Mouse (Mus musculus): ENCODE results near the gene Cpd. TPM values are rescaled to one million over a fixed set of nuclear protein-coding genes. Genes with fewer than 3 reads are reported as not detected.
A peak's percentile ranks its signal among the peaks of the same experiment; 100 is the strongest.

Cpd gene
- polyA plus RNA-seq, 1 experiment from 2014 or later, result 6.1 TPM

DNA sequence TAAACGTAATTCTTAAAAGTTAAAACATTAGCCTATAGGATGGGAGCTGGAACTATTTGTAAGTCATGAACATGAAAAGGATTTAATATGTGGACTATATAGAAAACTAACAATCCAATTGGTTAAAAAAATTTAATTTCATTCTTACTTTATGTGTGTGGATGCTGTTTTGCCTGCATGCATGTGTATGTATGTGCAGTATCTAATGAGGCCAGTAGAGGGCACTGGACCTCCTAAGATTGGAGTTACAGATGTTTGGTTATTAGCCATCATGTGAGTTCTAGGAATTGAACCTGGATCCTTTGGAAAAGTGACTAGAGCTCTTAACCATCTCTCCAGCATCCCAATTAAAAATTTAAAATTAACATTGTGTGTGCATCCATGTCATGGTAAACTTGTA lies 57.6 kb downstream of the Cpd start:
- WGBS, result 93% methylated on average over 1 of the region's 1 CpGs
- no peak overlapping the region for H3K27ac ChIP-seq (ENCODE audit: low read length)
- no peak overlapping the region for H3K4me2 ChIP-seq (ENCODE audit: low read length)
- ATAC-seq, result no peak
- H3K36me3 ChIP-seq (ENCODE audit: control insufficient read depth, insufficient read depth, low read length), result peaks cover 14% of the 10 kb centered on the region
- no peaks in the 10 kb centered on the region for H3K9me3 ChIP-seq (replicated peaks; ENCODE audit: control insufficient read depth, low read length, poor library complexity, severe bottlenecking)
- no peak overlapping the region for H3K9ac ChIP-seq (ENCODE audit: low read depth, low read length)
- H3K4me1 ChIP-seq (ENCODE audit: control insufficient read depth, insufficient read depth, low read length), result no peaks in the 10 kb centered on the region
- no peak overlapping the region for H3K4me3 ChIP-seq (ENCODE audit: low read depth, low read length)
- no peaks in the 10 kb centered on the region for H3K27me3 ChIP-seq (ENCODE audit: control insufficient read depth, insufficient read depth, low read depth, low read length)

DNA sequence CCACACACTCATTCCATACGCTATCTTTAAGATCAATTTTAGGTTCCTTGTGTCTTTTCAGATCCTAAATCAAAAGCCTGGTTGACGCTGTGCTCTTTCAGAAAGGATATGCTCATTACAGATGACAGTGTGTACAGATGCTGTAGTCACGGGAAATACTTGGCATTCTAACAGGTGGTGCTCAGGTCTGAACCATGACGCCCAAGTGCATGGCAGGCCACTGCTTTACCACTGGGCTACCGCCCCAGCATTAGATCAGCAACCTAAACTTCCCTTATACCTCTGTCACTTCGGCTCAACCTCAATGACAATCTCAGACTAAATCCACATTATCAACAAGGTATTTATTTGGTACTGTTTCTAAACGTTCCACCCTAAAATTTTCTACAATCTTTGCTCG lies 71.3 kb downstream of the Cpd start:
- H3K27ac ChIP-seq (ENCODE audit: low read length), result no peak overlapping the region
- no peaks in the 10 kb centered on the region for H3K27me3 ChIP-seq (ENCODE audit: control insufficient read depth, insufficient read depth, low read depth, low read length)
- H3K9me3 ChIP-seq (replicated peaks; ENCODE audit: control insufficient read depth, low read length, poor library complexity, severe bottlenecking), result no peaks in the 10 kb centered on the region
- H3K9ac ChIP-seq (ENCODE audit: low read depth, low read length), result no peak overlapping the region
- H3K4me1 ChIP-seq (ENCODE audit: control insufficient read depth, insufficient read depth, low read length), result no peaks in the 10 kb centered on the region
- H3K36me3 ChIP-seq (ENCODE audit: control insufficient read depth, insufficient read depth, low read length), result peaks cover 9% of the 10 kb centered on the region; the same call in 1 of the 2 replicates
- 81% methylated on average over 8 of the region's 8 CpGs for WGBS
- no peak overlapping the region for H3K4me2 ChIP-seq (ENCODE audit: low read length)
- H3K4me3 ChIP-seq (ENCODE audit: low read depth, low read length), result no peak overlapping the region
- no peak for ATAC-seq

DNA sequence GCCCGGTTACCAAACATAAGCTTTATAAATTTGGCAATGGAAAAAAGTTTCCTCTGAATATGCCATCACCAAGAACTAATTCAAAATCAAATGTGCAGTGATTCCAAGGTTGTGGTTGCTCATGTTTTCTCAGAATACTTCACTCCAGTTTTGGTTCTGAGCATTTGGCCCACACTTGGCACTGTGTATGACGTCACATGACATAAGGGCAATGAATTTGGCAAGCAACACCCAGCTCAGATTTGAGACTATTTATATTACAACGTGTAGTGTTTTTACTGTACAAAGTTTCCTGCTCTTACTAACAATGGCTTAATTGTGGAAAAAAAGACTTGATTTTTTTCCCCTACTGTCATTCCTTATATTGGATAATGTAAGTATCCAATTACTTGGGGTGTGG lies 73.0 kb downstream of the Cpd start:
- WGBS, result 82% methylated on average over 3 of the region's 3 CpGs

DNA sequence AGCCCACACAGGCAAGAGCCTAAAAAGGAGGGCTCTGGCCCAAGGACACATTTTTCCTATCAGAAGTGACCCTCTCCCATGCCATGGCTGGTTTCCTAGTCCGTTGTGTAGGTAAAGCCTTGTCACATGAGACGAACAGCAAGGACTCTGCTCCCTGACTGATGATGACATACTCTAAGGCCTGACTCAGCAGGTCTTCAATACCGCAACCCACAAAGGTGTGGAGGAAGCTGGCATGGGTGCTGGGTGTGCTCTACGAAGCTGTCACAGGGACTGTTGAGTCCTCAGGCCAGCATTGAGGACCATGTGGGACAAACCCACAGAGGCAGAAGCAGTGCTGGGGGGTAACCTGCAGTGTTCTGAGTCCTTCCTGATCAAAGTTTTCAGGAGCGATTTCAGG lies 76.3 kb downstream of the Cpd start:
- H3K27ac ChIP-seq (ENCODE audit: low read length), result no peak overlapping the region
- no peaks in the 10 kb centered on the region for H3K4me1 ChIP-seq (ENCODE audit: control insufficient read depth, insufficient read depth, low read length)
- H3K36me3 ChIP-seq (ENCODE audit: control insufficient read depth, insufficient read depth, low read length), result no peaks in the 10 kb centered on the region
- H3K4me2 ChIP-seq (ENCODE audit: low read length), result no peak overlapping the region
- ATAC-seq, result no peak
- no peaks in the 10 kb centered on the region for H3K27me3 ChIP-seq (ENCODE audit: control insufficient read depth, insufficient read depth, low read depth, low read length)
- H3K4me3 ChIP-seq (ENCODE audit: low read depth, low read length), result no peak overlapping the region
- H3K9ac ChIP-seq (ENCODE audit: low read depth, low read length), result no peak overlapping the region
- WGBS, result 88% methylated on average over 5 of the region's 5 CpGs
- no peaks in the 10 kb centered on the region for H3K9me3 ChIP-seq (replicated peaks; ENCODE audit: control insufficient read depth, low read length, poor library complexity, severe bottlenecking)

More for the DNA sequence above, 73.0 kb downstream of the Cpd start:
- no peaks in the 10 kb centered on the region for H3K9me3 ChIP-seq (replicated peaks; ENCODE audit: control insufficient read depth, low read length, poor library complexity, severe bottlenecking)
- H3K4me1 ChIP-seq (ENCODE audit: control insufficient read depth, insufficient read depth, low read length), result no peaks in the 10 kb centered on the region
- no peak overlapping the region for H3K4me2 ChIP-seq (ENCODE audit: low read length)
- ATAC-seq, result no peak
- no peak overlapping the region for H3K4me3 ChIP-seq (ENCODE audit: low read depth, low read length)
- H3K27ac ChIP-seq (ENCODE audit: low read length), result no peak overlapping the region
- H3K9ac ChIP-seq (ENCODE audit: low read depth, low read length), result no peak overlapping the region
- H3K27me3 ChIP-seq (ENCODE audit: control insufficient read depth, insufficient read depth, low read depth, low read length), result no peaks in the 10 kb centered on the region
- no peaks in the 10 kb centered on the region for H3K36me3 ChIP-seq (ENCODE audit: control insufficient read depth, insufficient read depth, low read length)

DNA sequence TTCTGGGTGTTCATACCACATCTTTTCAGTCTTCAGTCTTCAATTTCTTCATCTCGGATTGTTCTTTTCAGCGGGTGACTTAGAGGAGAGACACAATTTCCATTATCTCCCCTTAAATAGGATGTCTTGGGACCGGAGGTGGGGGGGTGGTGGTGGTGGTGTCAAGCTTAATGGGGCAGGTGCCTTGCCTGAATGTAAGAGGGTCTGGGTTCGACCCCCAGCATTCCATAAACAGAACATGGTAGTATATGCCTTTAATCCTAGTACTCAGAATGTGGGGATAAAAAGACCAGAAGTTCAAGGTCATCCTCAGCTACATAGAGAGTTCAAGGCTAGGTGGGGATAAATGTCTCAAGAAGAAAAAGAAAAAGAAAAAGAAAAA lies 83.1 kb downstream of the Cpd start:
- Histone ChIP-seq H3K27me3 (ENCODE audit: control insufficient read depth, insufficient read depth, low read depth, low read length) (no peaks in the 10 kb centered on the region), H3K9me3 (replicated peaks; ENCODE audit: control insufficient read depth, low read length, poor library complexity, severe bottlenecking) (no peaks in the 10 kb centered on the region), H3K9ac (ENCODE audit: low read depth, low read length) (peak overlapping the region; percentile 54), H3K27ac (ENCODE audit: low read length) (no peak overlapping the region), H3K4me3 (ENCODE audit: low read depth, low read length) (peak overlapping the region; percentile 67; the same call in 1 of the 2 replicates), H3K4me1 (ENCODE audit: control insufficient read depth, insufficient read depth, low read length) (peaks cover 7% of the 10 kb centered on the region; the same call in 1 of the 2 replicates), H3K36me3 (ENCODE audit: control insufficient read depth, insufficient read depth, low read length) (peaks cover 8% of the 10 kb centered on the region), H3K4me2 (ENCODE audit: low read length) (peak overlapping the region; percentile 20; the same call in 1 of the 2 replicates)
- peak; percentile 64 for ATAC-seq
- 19% methylated on average over 4 of the region's 4 CpGs for WGBS

DNA sequence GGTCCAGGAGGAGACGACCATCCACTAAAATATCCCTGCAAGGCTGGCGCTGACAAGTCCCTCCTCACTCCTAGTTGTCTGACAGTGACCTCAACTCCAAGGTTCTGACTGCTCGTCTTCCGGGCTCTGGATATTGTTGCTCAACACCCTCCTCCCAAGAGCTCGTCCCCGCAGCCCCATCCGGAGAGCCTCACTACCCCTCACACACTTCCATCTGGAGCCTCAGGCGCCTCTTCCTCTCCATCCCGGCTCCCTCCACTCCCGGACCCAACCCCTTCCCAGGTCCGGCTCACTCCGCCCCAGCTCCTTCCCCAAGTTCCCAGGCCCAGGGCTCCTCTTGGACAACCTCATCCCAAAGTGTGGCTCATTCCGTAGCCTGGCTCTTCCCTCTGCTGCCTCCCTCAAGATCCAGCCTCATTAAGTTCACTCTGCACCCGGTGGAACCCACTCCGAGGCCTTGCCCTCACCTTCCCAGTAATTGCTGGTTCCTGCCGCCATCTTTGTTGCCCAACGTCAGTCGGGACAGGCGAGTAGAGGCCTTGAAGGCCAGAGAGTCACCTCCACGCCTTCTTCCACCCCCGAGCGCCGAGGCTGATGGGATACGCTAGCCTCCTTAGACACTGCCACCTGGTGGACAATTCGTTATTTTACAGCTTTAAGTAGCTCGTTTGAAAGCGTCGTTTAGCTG lies 83.6 kb downstream of the Cpd start, which contains the start of gene Gosr1:
Gene Gosr1, minus strand, starts transcription at position 527 of the 688 bp plus-strand sequence.
- peaks cover 8% of the 10 kb centered on the region for H3K36me3 ChIP-seq (ENCODE audit: control insufficient read depth, insufficient read depth, low read length)
- ATAC-seq, result peak; percentile 98
- no peaks in the 10 kb centered on the region for H3K27me3 ChIP-seq (ENCODE audit: control insufficient read depth, insufficient read depth, low read depth, low read length)
- H3K27ac ChIP-seq (ENCODE audit: low read length), result peak within 1 kb of the TSS; percentile 82
- WGBS, result under 1% methylated on average over 28 of the region's 28 CpGs
- H3K4me2 ChIP-seq (ENCODE audit: low read length), result peak within 1 kb of the TSS; percentile 72
- no peaks in the 10 kb centered on the region for H3K9me3 ChIP-seq (replicated peaks; ENCODE audit: control insufficient read depth, low read length, poor library complexity, severe bottlenecking)
- peaks cover 7% of the 10 kb centered on the region; the same call in 1 of the 2 replicates for H3K4me1 ChIP-seq (ENCODE audit: control insufficient read depth, insufficient read depth, low read length)
- H3K9ac ChIP-seq (ENCODE audit: low read depth, low read length), result peak within 1 kb of the TSS; percentile 87
- peak within 1 kb of the TSS; percentile 67 for H3K4me3 ChIP-seq (ENCODE audit: low read depth, low read length)

DNA sequence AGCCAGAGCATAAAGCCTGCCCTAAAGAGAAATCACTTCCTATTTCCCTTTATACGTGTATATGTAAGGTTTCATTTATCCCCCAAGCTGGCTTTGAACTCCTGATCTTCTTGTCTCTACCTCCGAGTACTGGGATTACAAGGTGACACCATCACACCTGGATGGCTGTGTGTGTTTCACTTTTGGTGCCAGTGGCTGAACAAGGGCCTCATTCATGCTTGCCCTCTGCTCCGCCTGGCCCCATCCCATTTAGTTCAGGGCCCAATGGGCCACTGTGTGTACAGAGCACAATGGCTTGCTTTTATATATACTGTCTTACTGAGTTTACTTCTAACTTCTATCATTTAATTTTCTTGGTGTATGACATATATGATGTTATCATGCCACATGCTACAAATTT lies 94.5 kb downstream of the Cpd start:
- no peaks in the 10 kb centered on the region for H3K27me3 ChIP-seq (ENCODE audit: control insufficient read depth, insufficient read depth, low read depth, low read length)
- H3K9ac ChIP-seq (ENCODE audit: low read depth, low read length), result no peak overlapping the region
- H3K4me1 ChIP-seq (ENCODE audit: control insufficient read depth, insufficient read depth, low read length), result no peaks in the 10 kb centered on the region
- WGBS, result 91% methylated on average over 3 of the region's 3 CpGs
- H3K4me2 ChIP-seq (ENCODE audit: low read length), result no peak overlapping the region
- H3K9me3 ChIP-seq (replicated peaks; ENCODE audit: control insufficient read depth, low read length, poor library complexity, severe bottlenecking), result no peaks in the 10 kb centered on the region
- no peak overlapping the region for H3K4me3 ChIP-seq (ENCODE audit: low read depth, low read length)
- no peak overlapping the region for H3K27ac ChIP-seq (ENCODE audit: low read length)
- ATAC-seq, result no peak
- peaks cover 21% of the 10 kb centered on the region; the same call in 1 of the 2 replicates for H3K36me3 ChIP-seq (ENCODE audit: control insufficient read depth, insufficient read depth, low read length)

DNA sequence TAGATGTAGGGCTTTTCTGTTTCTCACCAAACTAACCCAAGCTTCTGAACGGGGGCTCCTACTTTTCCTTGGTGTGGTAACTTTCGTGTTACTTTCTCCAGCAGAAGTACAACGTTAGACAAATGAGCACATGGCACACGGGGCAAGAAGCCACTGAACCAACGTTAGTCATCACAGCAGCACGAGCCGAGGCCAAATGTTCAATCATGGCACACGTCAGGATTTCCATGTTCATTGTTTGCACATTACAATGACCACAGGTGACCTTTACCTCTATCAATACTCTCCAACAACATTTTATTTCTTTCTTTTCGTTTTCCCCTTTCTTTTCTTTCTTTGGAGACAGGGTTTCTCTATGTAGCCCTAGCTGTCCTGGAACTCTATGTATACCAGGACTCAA lies 98.0 kb downstream of the Cpd start:
- no peaks in the 10 kb centered on the region for H3K4me1 ChIP-seq (ENCODE audit: control insufficient read depth, insufficient read depth, low read length)
- no peaks in the 10 kb centered on the region for H3K27me3 ChIP-seq (ENCODE audit: control insufficient read depth, insufficient read depth, low read depth, low read length)
- WGBS, result 91% methylated on average over 9 of the region's 9 CpGs
- peaks cover 19% of the 10 kb centered on the region; the same call in 1 of the 2 replicates for H3K36me3 ChIP-seq (ENCODE audit: control insufficient read depth, insufficient read depth, low read length)
- H3K9me3 ChIP-seq (replicated peaks; ENCODE audit: control insufficient read depth, low read length, poor library complexity, severe bottlenecking), result no peaks in the 10 kb centered on the region
- no peak overlapping the region for H3K4me3 ChIP-seq (ENCODE audit: low read depth, low read length)
- no peak overlapping the region for H3K4me2 ChIP-seq (ENCODE audit: low read length)
- H3K9ac ChIP-seq (ENCODE audit: low read depth, low read length), result no peak overlapping the region
- H3K27ac ChIP-seq (ENCODE audit: low read length), result no peak overlapping the region
- no peak for ATAC-seq

DNA sequence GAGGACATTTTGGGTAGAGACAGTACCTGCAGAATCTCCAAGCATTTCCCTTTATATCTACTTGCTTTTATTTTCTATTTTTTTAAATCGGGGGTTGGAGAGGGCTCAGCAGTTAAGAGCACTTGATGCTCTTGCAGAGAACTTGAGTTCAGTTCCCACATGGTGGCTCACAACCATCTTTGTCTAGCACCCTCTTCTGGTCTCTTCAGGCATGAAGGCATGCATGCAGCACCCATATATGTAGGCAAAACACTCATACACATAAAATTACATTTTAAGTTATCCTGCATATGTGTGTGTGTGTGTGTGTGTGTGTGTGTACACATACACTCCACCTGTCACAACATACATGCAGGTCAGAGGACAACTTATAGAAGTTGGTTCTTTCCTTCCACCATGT lies 100.9 kb downstream of the Cpd start:
- no peak overlapping the region for H3K4me2 ChIP-seq (ENCODE audit: low read length)
- H3K9ac ChIP-seq (ENCODE audit: low read depth, low read length), result no peak overlapping the region
- no peaks in the 10 kb centered on the region for H3K27me3 ChIP-seq (ENCODE audit: control insufficient read depth, insufficient read depth, low read depth, low read length)
- ATAC-seq, result no peak
- no peak overlapping the region for H3K27ac ChIP-seq (ENCODE audit: low read length)
- WGBS, result 96% methylated on average over 1 of the region's 1 CpGs
- peaks cover 10% of the 10 kb centered on the region; the same call in 1 of the 2 replicates for H3K36me3 ChIP-seq (ENCODE audit: control insufficient read depth, insufficient read depth, low read length)
- no peak overlapping the region for H3K4me3 ChIP-seq (ENCODE audit: low read depth, low read length)
- no peaks in the 10 kb centered on the region for H3K4me1 ChIP-seq (ENCODE audit: control insufficient read depth, insufficient read depth, low read length)
- H3K9me3 ChIP-seq (replicated peaks; ENCODE audit: control insufficient read depth, low read length, poor library complexity, severe bottlenecking), result no peaks in the 10 kb centered on the region

Data from midbrain, embryonic 16.5 days (tissue).